Mouse (Mus musculus): ENCODE data around the gene Taar4.

Gene Taar4

DNA sequence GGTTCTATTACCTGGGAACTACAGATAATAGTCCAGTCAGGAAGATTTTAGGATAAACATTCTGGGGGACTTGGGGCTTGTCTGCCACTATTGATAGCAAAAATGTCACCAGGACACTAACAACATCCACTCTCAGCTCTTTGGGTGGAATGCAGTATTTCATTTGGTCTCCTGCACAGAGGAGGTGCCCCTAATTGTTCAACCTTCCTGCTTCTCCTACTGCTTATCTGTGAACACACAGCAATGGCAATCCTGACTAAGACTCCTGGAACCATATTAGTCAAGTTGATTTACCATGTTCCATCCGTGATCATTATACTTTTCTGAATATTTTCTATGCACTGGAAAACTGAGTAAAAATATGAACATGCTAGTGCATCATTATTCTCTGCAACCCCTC, 47.8 kb downstream of the Taar4 start:
- DNase-seq: no peak
